Mouse (Mus musculus) limb, embryonic 12.5 days (tissue): Measurements from ENCODE around the gene B230217C12Rik. TPM values are rescaled to one million over a fixed set of nuclear protein-coding genes. Genes with fewer than 3 reads are reported as not detected.
"Not testable (repeated sequence)": the region's sequence is repeated elsewhere in the genome, so short reads cannot be mapped to it uniquely, and the experiment has no call there.

ENCODE experiments used
- ATAC-seq: fragments of 200-750 bp; cut with Nextera tagmentation; 2 replicates; pipeline ENCODE4 v1.8.0; 2017; ENCODE audit warnings: low read depth, moderate TSS enrichment; ENCODE audit not compliant: insufficient number of reproducible peaks, insufficient read depth, low FRiP score, low TSS enrichment
- H3K27ac ChIP-seq: fragments of 300-500 bp; sonication (generic); 2 replicates; pipeline ENCODE4 v1.5.1; 2016; ENCODE audit warnings: mild to moderate bottlenecking, moderate library complexity
- H3K27me3 ChIP-seq: fragments of 300-500 bp; sonication (generic); 2 replicates; pipeline ENCODE4 v1.6.1; 2016; ENCODE audit warnings: mild to moderate bottlenecking, moderate library complexity
- H3K36me3 ChIP-seq: fragments of 300-500 bp; sonication (generic); 2 replicates; pipeline ENCODE4 v1.6.1; 2016; ENCODE audit warnings: mild to moderate bottlenecking, moderate library complexity
- H3K4me1 ChIP-seq: fragments of 300-500 bp; sonication (generic); replicated peaks from 2 replicates; pipeline ENCODE4 v1.6.1; 2016
- H3K4me2 ChIP-seq: fragments of 300-500 bp; sonication (generic); 2 replicates; pipeline ENCODE4 v1.6.1; 2016; ENCODE audit warnings: mild to moderate bottlenecking, moderate library complexity
- H3K4me3 ChIP-seq: fragments of 300-500 bp; sonication (generic); replicated peaks from 2 replicates; pipeline ENCODE4 v1.5.1; 2016; ENCODE audit warnings: mild to moderate bottlenecking
- H3K9ac ChIP-seq: fragments of 300-500 bp; sonication (generic); replicated peaks from 2 replicates; pipeline ENCODE4 v1.6.1; 2016; ENCODE audit warnings: mild to moderate bottlenecking, moderate library complexity
- H3K9me3 ChIP-seq: fragments of 300-500 bp; sonication (generic); 2 replicates; pipeline ENCODE4 v1.6.1; 2016; ENCODE audit warnings: mild to moderate bottlenecking, moderate library complexity
- WGBS: fragments of 180-500 bp; shearing (Covaris S2); methylation state at CpG from one replicate; pipeline ENCODE4 v1.1.7; 2016; 5-methylcytosine and 5-hydroxymethylcytosine counted together
- polyA plus RNA-seq: library from polyadenylated mRNA; unstranded; fragments of >200 nt; fragmentation: Nextera tagmentation; extraction: Ambion mirVana; gene quantifications from 2 replicates; pipeline ENCODE4 v1.2.1, GENCODE M21; 2016

B230217C12Rik gene
- polyA plus RNA-seq, 1 experiment from 2014 or later = 13.2 TPM

- Histone ChIP-seq H3K27ac (no peak overlapping the region), H3K27me3 (no peaks in the 10 kb centered on the region), H3K4me1 (no peaks in the 10 kb centered on the region), H3K36me3 (peaks cover 96% of the 10 kb centered on the region), H3K9me3 (no peaks in the 10 kb centered on the region), H3K4me3 (no peak overlapping the region), H3K4me2 (no peak overlapping the region), H3K9ac (no peak overlapping the region)
- no peak for ATAC-seq
- 86% methylated on average over 6 of the region's 6 CpGs for WGBS
Observed at GRCm38 (mm10) chr11:97827654-97828053, 12.9 kb upstream of the B230217C12Rik start.

GRCm38 (mm10) chr11:97829365-97829764 lies 11.2 kb upstream of the B230217C12Rik start:
- no peak overlapping the region for H3K4me2 ChIP-seq
- no peak overlapping the region for H3K27ac ChIP-seq
- no peaks in the 10 kb centered on the region for H3K9me3 ChIP-seq
- no peaks in the 10 kb centered on the region for H3K4me1 ChIP-seq
- no peaks in the 10 kb centered on the region for H3K27me3 ChIP-seq
- H3K9ac ChIP-seq = no peak overlapping the region
- ATAC-seq = no peak
- H3K4me3 ChIP-seq = no peak overlapping the region
- 93% methylated on average over 7 of the region's 7 CpGs for WGBS
- H3K36me3 ChIP-seq = peaks cover 95% of the 10 kb centered on the region

GRCm38 (mm10) chr11:97829913-97830476 lies 10.6 kb upstream of the B230217C12Rik start:
- Histone ChIP-seq H3K9me3 (no peaks in the 10 kb centered on the region), H3K36me3 (peaks cover 95% of the 10 kb centered on the region), H3K27ac (no peak overlapping the region)

GRCm38 (mm10) chr11:97830501-97830900 lies 10.1 kb upstream of the B230217C12Rik start:
- Histone ChIP-seq H3K4me1 (no peaks in the 10 kb centered on the region), H3K36me3 (peaks cover 95% of the 10 kb centered on the region), H3K27ac (no peak overlapping the region), H3K9ac (no peak overlapping the region), H3K27me3 (no peaks in the 10 kb centered on the region), H3K4me2 (no peak overlapping the region), H3K4me3 (no peak overlapping the region), H3K9me3 (no peaks in the 10 kb centered on the region)
- no peak for ATAC-seq
- WGBS = 83% methylated on average over 6 of the region's 6 CpGs

More at GRCm38 (mm10) chr11:97829913-97830476, 10.6 kb upstream of the B230217C12Rik start:
- 90% methylated on average over 12 of the region's 12 CpGs for WGBS
- no peaks in the 10 kb centered on the region for H3K27me3 ChIP-seq
- H3K4me1 ChIP-seq = no peaks in the 10 kb centered on the region
- no peak overlapping the region for H3K4me2 ChIP-seq
- no peak overlapping the region for H3K4me3 ChIP-seq
- H3K9ac ChIP-seq = no peak overlapping the region
- ATAC-seq = no peak

GRCm38 (mm10) chr11:97832001-97832400 lies 8.6 kb upstream of the B230217C12Rik start:
- no peaks in the 10 kb centered on the region for H3K4me1 ChIP-seq
- H3K9ac ChIP-seq = no peak overlapping the region
- H3K36me3 ChIP-seq = peaks cover 95% of the 10 kb centered on the region
- H3K27ac ChIP-seq = no peak overlapping the region
- no peak overlapping the region for H3K4me2 ChIP-seq
- H3K4me3 ChIP-seq = no peak overlapping the region
- no peak for ATAC-seq
- no peaks in the 10 kb centered on the region for H3K27me3 ChIP-seq
- no peaks in the 10 kb centered on the region for H3K9me3 ChIP-seq
- WGBS = 84% methylated on average over 11 of the region's 11 CpGs

- no peak overlapping the region for H3K4me3 ChIP-seq
- no peaks in the 10 kb centered on the region for H3K4me1 ChIP-seq
- peaks cover 95% of the 10 kb centered on the region for H3K36me3 ChIP-seq
- no peak for ATAC-seq
- no peak overlapping the region for H3K4me2 ChIP-seq
- H3K9me3 ChIP-seq = no peaks in the 10 kb centered on the region
- no peak overlapping the region for H3K9ac ChIP-seq
- H3K27ac ChIP-seq = no peak overlapping the region
- WGBS = 84% methylated on average over 15 of the region's 15 CpGs
- H3K27me3 ChIP-seq = no peaks in the 10 kb centered on the region
Observed at GRCm38 (mm10) chr11:97833352-97833751, 7.2 kb upstream of the B230217C12Rik start.

- Histone ChIP-seq H3K4me3 (no peak overlapping the region), H3K27ac (no peak overlapping the region), H3K9ac (no peak overlapping the region), H3K4me2 (no peak overlapping the region), H3K27me3 (no peaks in the 10 kb centered on the region), H3K4me1 (peaks cover 5% of the 10 kb centered on the region), H3K9me3 (no peaks in the 10 kb centered on the region), H3K36me3 (peaks cover 66% of the 10 kb centered on the region)
- ATAC-seq = no peak
- 59% methylated on average over 8 of the region's 8 CpGs for WGBS
Observed at GRCm38 (mm10) chr11:97836541-97836940, 4.0 kb upstream of the B230217C12Rik start.

- ATAC-seq = not testable (repeated sequence)
- peaks cover 61% of the 10 kb centered on the region for H3K36me3 ChIP-seq
Observed at GRCm38 (mm10) chr11:97837051-97837450, 3.5 kb upstream of the B230217C12Rik start.

GRCm38 (mm10) chr11:97837641-97838149 lies 2.9 kb upstream of the B230217C12Rik start:
- H3K4me2 ChIP-seq = no peak overlapping the region

More at GRCm38 (mm10) chr11:97837051-97837450, 3.5 kb upstream of the B230217C12Rik start:
- not testable (repeated sequence) for H3K9ac ChIP-seq, H3K4me2 ChIP-seq, H3K9me3 ChIP-seq, H3K27me3 ChIP-seq, H3K27ac ChIP-seq, H3K4me3 ChIP-seq, H3K4me1 ChIP-seq
- WGBS = 82% methylated on average over 9 of the region's 9 CpGs

GRCm38 (mm10) chr11:97838779-97839440 lies 1.7 kb upstream of the B230217C12Rik start:
- Histone ChIP-seq H3K9ac (no peak overlapping the region), H3K36me3 (peaks cover 45% of the 10 kb centered on the region), H3K4me2 (no peak overlapping the region), H3K27ac (peak overlapping the region; percentile 70), H3K4me1 (peaks cover 12% of the 10 kb centered on the region), H3K4me3 (no peak overlapping the region), H3K9me3 (no peaks in the 10 kb centered on the region), H3K27me3 (no peaks in the 10 kb centered on the region)
- no peak for ATAC-seq
- WGBS = 35% methylated on average over 10 of the region's 10 CpGs

More at GRCm38 (mm10) chr11:97837641-97838149, 2.9 kb upstream of the B230217C12Rik start:
- no peak for ATAC-seq
- Histone ChIP-seq H3K9me3 (no peaks in the 10 kb centered on the region), H3K9ac (no peak overlapping the region), H3K27me3 (no peaks in the 10 kb centered on the region), H3K4me3 (no peak overlapping the region), H3K36me3 (peaks cover 55% of the 10 kb centered on the region), H3K27ac (no peak overlapping the region), H3K4me1 (peaks cover 12% of the 10 kb centered on the region)
- WGBS = 84% methylated on average over 7 of the region's 7 CpGs

GRCm38 (mm10) chr11:97839441-97840134 lies 992 bp upstream of the B230217C12Rik start:
- Histone ChIP-seq H3K9me3 (no peaks in the 10 kb centered on the region), H3K4me1 (peaks cover 12% of the 10 kb centered on the region), H3K27me3 (no peaks in the 10 kb centered on the region), H3K27ac (peak overlapping the region; percentile 70), H3K9ac (no peak overlapping the region), H3K4me2 (no peak overlapping the region), H3K4me3 (no peak overlapping the region), H3K36me3 (peaks cover 38% of the 10 kb centered on the region)
- no peak for ATAC-seq
- WGBS = 51% methylated on average over 11 of the region's 11 CpGs
